Mouse (Mus musculus) intestine, postnatal 0 days (tissue): Measurements from ENCODE around the gene Drd1. TPM values are rescaled to one million over a fixed set of nuclear protein-coding genes. Genes with fewer than 3 reads are reported as not detected.

Source experiments
- ATAC-seq: fragments of 200-750 bp; cut with Nextera tagmentation; 2 replicates; pipeline ENCODE4 v1.8.0; 2017; ENCODE audit warnings: mild to moderate bottlenecking, moderate TSS enrichment, moderate library complexity
- H3K27ac ChIP-seq: fragments of 300-500 bp; sonication (generic); 2 replicates; pipeline ENCODE4 v1.5.1; 2014; ENCODE audit warnings: mild to moderate bottlenecking, low read depth, low read length, moderate library complexity
- H3K27me3 ChIP-seq: fragments of 300-500 bp; sonication (generic); replicated peaks from 2 replicates; pipeline ENCODE4 v1.6.1; 2014; ENCODE audit warnings: low read length, mixed read lengths; ENCODE audit not compliant: control insufficient read depth, insufficient read depth
- H3K36me3 ChIP-seq: fragments of 300-500 bp; sonication (generic); 2 replicates; pipeline ENCODE4 v1.6.1; 2014; ENCODE audit warnings: mild to moderate bottlenecking, moderate library complexity; ENCODE audit not compliant: control insufficient read depth, insufficient read depth
- H3K4me1 ChIP-seq: fragments of 300-500 bp; sonication (generic); replicated peaks from 2 replicates; pipeline ENCODE4 v1.6.1; 2014; ENCODE audit warnings: antibody characterized with exemption, low read length, mixed read lengths; ENCODE audit not compliant: control insufficient read depth, insufficient read depth
- H3K4me2 ChIP-seq: fragments of 300-500 bp; sonication (generic); replicated peaks from 2 replicates; pipeline ENCODE4 v1.6.1; 2014; ENCODE audit warnings: low read depth, mild to moderate bottlenecking, moderate library complexity
- H3K4me3 ChIP-seq: fragments of 300-500 bp; sonication (generic); 2 replicates; pipeline ENCODE4 v1.5.1; 2014; ENCODE audit warnings: low read depth, low read length
- H3K9ac ChIP-seq: fragments of 300-500 bp; sonication (generic); 2 replicates; pipeline ENCODE4 v1.6.1; 2014; ENCODE audit warnings: mild to moderate bottlenecking, low read depth, low read length
- H3K9me3 ChIP-seq: fragments of 300-500 bp; sonication (generic); 2 replicates; pipeline ENCODE4 v1.6.1; 2016; ENCODE audit warnings: mixed run types; ENCODE audit not compliant: control insufficient read depth
- CTCF ChIP-seq: sonication (generic); IDR thresholded peaks from 2 replicates; pipeline ENCODE4 v1.5.1; 2016; ENCODE audit warnings: low read depth, mild to moderate bottlenecking, control low read depth, antibody characterized with exemption, moderate library complexity
- WGBS: fragments of 180-500 bp; shearing (Covaris S2); extraction: QIAGEN DNeasy Blood & Tissue Kit; methylation state at CpG from one replicate; pipeline ENCODE4 v1.1.7; 2014; 5-methylcytosine and 5-hydroxymethylcytosine counted together
- polyA plus RNA-seq: library from polyadenylated mRNA; unstranded; fragments of >200 nt; fragmentation: Nextera tagmentation; extraction: Ambion mirVana; gene quantifications from 2 replicates; pipeline ENCODE4 v1.2.1, GENCODE M21; 2015

The Drd1 gene
- polyA plus RNA-seq, 1 experiment from 2014 or later, result 0.20 TPM

DNA sequence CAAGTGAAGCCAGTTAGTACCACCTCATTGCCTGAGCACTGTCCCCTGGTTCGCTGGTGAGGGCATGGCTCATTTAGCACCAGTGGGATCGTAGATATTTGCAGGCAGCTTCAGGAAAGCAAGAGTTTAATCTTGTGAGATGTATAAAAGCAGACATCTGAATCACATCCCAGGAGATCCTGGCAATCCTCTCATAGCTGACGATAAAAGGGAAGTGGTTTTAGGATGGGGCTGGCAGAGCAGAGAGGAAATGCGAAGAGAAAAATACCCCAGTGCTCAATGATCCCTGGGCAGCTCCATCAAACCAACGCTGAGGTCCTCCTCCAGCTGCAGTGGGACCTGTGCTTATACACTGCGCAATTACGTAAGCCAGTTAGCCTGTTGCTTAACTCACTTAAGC lies 28.4 kb downstream of the Drd1 start:
- Histone ChIP-seq H3K27me3 (no peaks in the 10 kb centered on the region), H3K4me3 (no peak overlapping the region), H3K4me1 (no peaks in the 10 kb centered on the region), H3K4me2 (no peak overlapping the region), H3K36me3 (no peaks in the 10 kb centered on the region), H3K9me3 (no peaks in the 10 kb centered on the region), H3K27ac (no peak overlapping the region), H3K9ac (no peak overlapping the region)
- 84% methylated on average over 7 of the region's 7 CpGs for WGBS
- no peak for TF ChIP-seq CTCF
- ATAC-seq, result no peak

DNA sequence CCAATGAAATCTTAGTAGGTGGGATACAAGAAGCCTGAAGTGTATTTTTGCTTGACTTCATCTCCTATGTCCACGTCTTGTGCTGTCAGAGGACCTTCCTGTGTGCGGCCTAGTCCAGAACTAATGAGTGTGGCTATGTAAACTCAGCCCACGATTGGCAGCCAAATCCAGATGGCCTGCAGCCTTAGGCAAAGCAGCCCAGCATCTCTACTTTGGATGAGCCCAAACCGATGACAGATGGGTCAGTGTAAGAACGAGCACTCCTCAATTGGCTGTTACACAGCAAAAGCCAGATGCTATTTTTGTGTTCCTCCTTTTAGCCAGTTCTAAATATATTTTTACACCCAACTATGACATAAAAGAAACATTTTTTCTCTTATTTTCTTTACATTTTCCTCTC lies 32.2 kb downstream of the Drd1 start:
- H3K4me1 ChIP-seq, result no peaks in the 10 kb centered on the region
- no peak overlapping the region for H3K4me3 ChIP-seq
- no peak for ATAC-seq
- H3K36me3 ChIP-seq, result no peaks in the 10 kb centered on the region
- H3K27me3 ChIP-seq, result no peaks in the 10 kb centered on the region
- no peak overlapping the region for H3K9ac ChIP-seq
- no peak overlapping the region for H3K27ac ChIP-seq
- 71% methylated on average over 5 of the region's 5 CpGs for WGBS
- H3K9me3 ChIP-seq, result no peaks in the 10 kb centered on the region
- H3K4me2 ChIP-seq, result no peak overlapping the region
- TF ChIP-seq CTCF, result no peak

DNA sequence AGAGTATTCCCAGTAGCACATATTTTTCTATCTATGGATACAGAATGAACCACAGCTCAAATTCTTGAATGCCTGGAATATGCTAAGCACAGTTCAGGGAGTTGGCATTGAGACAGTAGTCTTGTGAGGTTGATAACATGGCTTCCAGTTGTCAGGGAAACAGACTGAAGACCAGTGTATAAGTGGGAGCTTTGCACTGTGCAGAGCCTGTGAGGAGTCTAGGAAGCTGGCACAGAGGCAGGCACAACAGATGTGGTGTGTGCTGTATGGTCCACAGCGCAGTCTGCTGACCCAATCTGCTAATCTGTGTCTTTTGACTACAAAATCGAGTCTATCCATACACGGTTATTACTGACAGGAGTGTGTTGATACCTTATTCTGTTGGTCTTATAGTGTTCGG lies 46.8 kb downstream of the Drd1 start:
- no peak overlapping the region for H3K4me2 ChIP-seq
- no peak overlapping the region for H3K9ac ChIP-seq
- no peaks in the 10 kb centered on the region for H3K4me1 ChIP-seq
- no peak overlapping the region for H3K27ac ChIP-seq
- 93% methylated on average over 4 of the region's 4 CpGs for WGBS
- TF ChIP-seq CTCF, result no peak
- no peaks in the 10 kb centered on the region for H3K9me3 ChIP-seq
- no peaks in the 10 kb centered on the region for H3K27me3 ChIP-seq
- no peak for ATAC-seq
- no peak overlapping the region for H3K4me3 ChIP-seq
- H3K36me3 ChIP-seq, result no peaks in the 10 kb centered on the region

Other genes with a start within 250 kb of the Drd1 start
- gene Sfxn1, start 16.2 kb upstream of the Drd1 start, polyA plus RNA-seq, result 49.1 and 52.3 TPM in 2 replicates
- 0.04 and 0.05 TPM in 2 replicates for gene Hrh2, start 136.4 kb upstream of the Drd1 start, polyA plus RNA-seq